Mouse (Mus musculus): ENCODE data around the gene Hoxb1.

Gene Hoxb1

DNA sequence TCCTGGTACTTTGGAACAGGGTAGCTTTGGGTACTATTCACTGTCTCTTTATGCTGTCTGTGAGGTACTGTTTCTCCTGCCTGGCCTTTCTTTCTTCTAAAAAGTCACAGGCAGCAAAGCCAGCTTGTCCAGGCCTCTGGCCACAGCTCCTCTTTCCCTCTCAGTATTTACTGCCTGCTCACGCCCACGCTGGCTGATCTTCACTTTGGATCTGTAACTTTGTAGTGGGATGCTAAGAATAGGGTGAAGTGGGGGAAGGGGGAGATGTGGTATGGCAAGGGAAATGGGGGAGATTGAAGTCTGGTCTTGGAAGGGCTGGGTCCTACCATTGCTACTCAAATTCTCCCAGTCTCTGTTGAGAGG lies 31.6 kb upstream of the Hoxb1 start:
- no peak for DNase-seq (ENCODE audit: low read depth, low spot score)

DNA sequence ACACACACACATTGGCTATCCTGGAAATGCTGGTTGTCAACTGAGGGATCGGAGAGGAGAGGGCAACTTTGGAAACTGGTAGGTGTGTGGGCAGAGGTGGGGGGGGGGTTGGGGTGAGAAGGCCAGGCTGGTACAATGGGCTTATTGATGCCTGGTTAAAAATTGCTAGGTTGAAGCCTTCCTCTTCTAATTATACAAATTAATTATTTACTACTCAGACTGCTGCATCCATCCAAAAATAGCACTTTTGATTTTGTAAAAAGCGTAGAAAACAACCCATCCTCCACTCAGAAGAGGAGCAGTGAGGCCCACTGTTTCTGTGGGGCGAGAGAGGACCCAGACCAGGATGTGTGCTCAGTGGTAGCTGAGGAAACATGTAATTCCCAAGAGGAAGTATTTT lies 30.6 kb upstream of the Hoxb1 start:
- no peak for DNase-seq (ENCODE audit: low read depth, low spot score)

GRCm38 (mm10) chr11:96336597-96336996 lies 29.0 kb upstream of the Hoxb1 start:
- DNase-seq (ENCODE audit: low read depth, low spot score), result no peak

DNA sequence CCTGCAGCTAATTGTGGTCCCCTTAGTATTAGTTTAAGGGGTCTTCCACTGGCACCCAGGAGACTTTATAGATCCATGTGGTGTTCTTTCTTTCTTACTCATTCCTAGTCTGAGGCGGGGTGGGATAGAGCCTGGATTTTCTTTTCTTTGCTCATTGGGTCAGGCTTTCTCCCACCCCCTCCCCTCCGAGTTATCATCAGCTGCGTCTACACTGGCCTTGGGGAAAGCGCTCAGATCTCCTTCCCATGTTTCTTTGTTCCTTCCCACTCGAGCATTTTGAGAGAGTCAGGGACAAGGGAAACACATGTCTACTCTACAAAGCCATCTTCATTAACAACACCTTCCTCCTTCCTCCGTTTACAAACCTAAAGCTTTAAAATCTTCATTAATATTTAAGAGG lies 28.5 kb upstream of the Hoxb1 start:
- DNase-seq (ENCODE audit: low read depth, low spot score), result no peak

DNA sequence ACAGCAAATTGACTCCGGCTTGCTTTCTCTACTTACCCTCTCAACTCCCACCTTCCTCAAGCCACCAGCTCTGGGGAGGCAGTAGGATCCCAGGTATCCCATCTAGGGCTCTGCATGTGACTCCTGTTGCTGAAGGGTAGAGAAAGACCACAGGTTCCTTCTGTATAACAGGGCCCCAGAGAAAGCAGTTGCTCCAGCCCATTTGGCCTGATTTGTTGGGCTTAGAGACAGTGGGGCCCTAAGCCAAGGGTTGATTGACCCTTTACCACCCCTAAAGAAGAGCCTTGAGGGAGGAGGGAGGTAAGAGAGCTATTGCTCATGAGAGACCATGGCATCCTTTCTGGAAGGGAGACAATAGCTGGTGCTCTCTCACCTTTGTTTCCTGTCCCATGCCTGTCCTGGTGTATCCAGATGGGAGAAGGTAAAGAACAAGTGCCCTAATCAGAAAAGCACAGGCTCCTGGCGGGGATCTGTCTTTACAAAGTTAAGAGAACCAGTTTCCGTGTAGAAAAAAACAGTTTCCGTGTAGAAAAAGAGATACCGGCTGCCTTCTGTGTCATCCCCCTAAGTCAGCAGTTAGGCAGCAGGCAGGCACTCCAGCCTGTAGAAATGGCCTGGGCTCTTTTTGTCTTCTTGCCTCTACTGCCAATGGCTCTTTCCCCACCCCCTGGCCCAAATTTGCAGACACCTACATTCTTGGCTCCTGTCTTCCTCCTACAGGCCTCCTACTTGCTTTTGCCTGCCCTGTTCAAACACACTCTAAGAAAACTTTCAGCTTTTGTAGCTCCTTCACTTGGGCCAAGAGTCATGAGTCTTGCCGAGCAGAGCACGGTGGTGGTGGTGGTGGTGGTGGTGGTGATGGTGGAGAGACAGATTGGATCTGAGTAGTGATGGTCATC lies 26.3 kb upstream of the Hoxb1 start:
- DNase-seq (ENCODE audit: low read depth, low spot score), result no peak

- peak; percentile 65 for DNase-seq (ENCODE audit: low read depth, low spot score)
These were observed 24.7 kb upstream of the Hoxb1 start for GRCm38 (mm10) chr11:96340698-96341365.

- DNase-seq (ENCODE audit: low read depth, low spot score), result peak; percentile 45
These were observed 23.6 kb upstream of the Hoxb1 start for GRCm38 (mm10) chr11:96341701-96342575.

DNA sequence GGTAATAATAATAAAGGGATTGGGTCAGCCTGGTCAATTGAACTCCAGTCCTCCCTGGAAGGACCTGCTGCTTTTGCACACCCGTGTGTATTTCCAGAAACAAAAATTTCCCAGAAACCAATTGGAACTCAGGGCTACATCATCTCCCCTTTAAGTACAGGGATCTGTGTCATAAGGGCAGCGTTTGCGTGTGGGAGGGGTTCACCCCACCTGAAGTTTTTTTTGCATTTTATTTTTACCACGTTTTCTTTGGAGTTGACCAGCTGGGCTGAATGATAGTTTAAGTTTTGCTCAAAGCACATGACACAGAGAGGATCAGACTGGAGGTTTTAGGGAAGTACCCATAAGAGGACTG lies 23.0 kb upstream of the Hoxb1 start:
- DNase-seq (ENCODE audit: low read depth, low spot score), result no peak

DNA sequence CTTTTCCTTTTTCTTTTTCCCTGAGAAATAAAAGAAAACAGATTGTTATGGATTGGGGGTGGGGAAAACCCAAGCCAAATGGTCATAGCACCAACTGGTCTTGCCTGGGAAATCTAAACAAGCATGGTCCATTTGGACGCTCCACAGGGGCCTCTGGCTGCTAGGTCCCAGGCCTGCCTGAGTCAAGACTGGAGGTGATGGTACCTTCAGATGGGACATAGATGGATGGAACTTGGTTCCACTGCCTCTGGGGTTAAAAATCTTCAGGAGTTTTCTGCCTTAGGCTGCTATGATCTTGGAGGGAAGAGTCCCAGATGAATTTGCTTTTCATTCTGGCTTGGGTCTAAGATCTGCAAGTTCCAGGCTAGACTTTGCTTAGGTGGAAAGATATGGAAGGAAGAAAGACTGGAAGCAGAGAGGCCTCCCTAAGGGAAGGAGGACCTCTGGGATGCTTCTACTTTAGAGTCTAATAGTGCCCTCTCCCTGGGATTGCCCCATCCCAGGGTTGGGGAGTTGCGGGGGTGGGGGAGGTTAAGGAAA lies 22.3 kb upstream of the Hoxb1 start:
- DNase-seq (ENCODE audit: low read depth, low spot score), result no peak

GRCm38 (mm10) chr11:96344061-96344877 lies 21.3 kb upstream of the Hoxb1 start:
- DNase-seq (ENCODE audit: low read depth, low spot score), result no peak

GRCm38 (mm10) chr11:96344878-96345159 lies 20.7 kb upstream of the Hoxb1 start:
- no peak for DNase-seq (ENCODE audit: low read depth, low spot score)

DNA sequence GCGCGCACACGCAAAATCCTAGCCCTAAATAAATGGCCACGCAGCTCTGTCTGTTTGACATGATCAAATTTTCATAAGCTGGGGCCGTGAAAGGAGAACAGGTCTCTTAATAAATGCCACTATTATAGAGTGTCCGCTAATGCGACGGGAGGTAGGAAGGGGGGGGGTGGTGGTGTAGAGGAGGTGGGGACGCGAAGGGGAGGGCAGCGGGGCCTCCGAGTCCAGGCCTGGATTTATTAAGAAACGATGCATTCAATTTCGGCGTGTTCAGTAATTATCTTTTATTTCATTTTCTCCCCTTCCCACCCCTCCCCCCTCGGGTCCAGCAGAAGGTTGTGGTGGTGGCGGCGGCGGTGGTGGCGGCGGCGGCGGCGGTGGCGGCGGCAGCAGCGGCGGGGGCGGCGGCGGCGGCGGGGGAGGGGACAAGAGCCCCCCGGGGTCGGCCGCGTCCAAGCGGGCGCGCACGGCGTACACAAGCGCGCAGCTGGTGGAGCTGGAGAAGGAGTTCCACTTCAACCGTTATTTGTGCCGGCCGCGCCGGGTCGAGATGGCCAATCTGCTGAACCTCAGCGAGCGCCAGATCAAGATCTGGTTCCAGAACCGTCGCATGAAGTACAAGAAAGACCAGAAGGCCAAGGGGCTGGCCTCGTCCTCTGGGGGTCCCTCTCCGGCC lies 20.2 kb upstream of the Hoxb1 start:
- DNase-seq (ENCODE audit: low read depth, low spot score), result no peak

DNA sequence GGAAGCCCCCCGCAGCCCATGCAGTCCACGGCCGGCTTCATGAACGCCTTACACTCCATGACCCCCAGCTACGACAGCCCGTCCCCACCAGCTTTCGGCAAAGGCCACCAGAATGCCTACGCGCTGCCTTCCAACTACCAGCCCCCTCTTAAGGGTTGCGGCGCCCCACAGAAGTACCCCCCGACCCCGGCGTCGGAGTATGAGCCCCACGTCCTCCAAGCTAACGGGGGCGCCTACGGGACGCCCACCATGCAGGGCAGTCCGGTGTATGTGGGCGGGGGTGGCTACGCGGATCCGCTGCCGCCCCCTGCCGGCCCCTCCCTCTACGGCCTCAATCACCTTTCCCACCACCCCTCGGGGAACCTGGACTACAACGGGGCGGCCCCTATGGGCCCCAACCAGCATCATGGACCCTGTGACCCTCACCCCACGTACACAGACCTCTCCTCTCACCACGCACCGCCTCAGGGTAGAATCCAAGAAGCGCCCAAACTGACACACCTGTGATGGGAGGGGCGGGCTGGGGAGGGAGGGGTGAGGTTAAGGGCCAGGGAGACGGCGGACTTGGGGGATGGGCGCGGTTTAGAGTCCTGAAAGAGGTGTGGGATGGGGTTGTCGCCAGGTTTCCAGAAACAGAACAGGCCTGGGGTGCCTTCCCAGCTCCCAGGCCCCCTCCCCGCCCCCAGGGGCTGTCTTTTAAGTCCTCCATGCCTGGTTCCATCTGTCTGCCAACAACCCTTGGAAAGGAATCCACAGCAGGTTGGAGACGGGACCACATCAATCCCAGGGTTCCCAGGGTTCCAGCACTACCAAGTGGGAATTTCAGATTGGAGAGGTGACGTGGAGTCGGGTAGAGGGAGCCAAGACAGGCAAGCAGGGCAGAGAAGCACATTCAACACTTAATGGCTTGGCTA lies 19.4 kb upstream of the Hoxb1 start:
- DNase-seq (ENCODE audit: low read depth, low spot score), result no peak

GRCm38 (mm10) chr11:96346916-96347520 lies 18.5 kb upstream of the Hoxb1 start:
- DNase-seq (ENCODE audit: low read depth, low spot score), result no peak

DNA sequence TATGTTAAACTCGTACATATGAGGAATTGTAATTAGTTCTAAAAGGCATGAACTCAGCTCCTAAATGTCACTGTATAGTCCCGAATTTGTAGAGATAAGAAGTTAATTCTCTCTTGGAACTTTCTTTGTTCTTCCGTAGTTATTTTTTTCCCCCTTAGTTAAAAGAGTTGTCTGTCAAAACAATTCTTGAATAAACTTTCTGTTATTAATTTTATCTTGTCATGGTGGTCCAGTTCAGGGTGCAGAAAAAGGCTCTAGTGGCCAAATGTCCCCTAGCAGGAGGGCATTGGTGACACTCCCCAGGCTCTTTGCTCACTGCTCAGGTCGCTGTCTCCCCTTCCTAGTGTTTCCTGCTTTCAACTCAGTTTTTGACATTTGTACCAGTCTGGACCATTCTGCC lies 17.8 kb upstream of the Hoxb1 start:
- no peak for DNase-seq (ENCODE audit: low read depth, low spot score)

- DNase-seq (ENCODE audit: low read depth, low spot score), result no peak
These were observed 17.2 kb upstream of the Hoxb1 start for GRCm38 (mm10) chr11:96348141-96348928.

- DNase-seq (ENCODE audit: low read depth, low spot score), result no peak
These were observed 16.6 kb upstream of the Hoxb1 start for GRCm38 (mm10) chr11:96348988-96349387.
